Mouse (Mus musculus) stomach, postnatal 0 days (tissue): ENCODE results near the gene Tnfrsf19. TPM values are rescaled to one million over a fixed set of nuclear protein-coding genes. Genes with fewer than 3 reads are reported as not detected.
A peak's percentile ranks its signal among the peaks of the same experiment; 100 is the strongest.

Experiments
- ATAC-seq: fragments of 200-750 bp; cut with Nextera tagmentation; 2 replicates; pipeline ENCODE4 v1.8.0; 2017; ENCODE audit not compliant: low FRiP score, low TSS enrichment
- DNase-seq: peaks from one replicate; pipeline ENCODE4 v3.0.0-alpha.2; 2016; ENCODE audit warnings: low spot score
- H3K27ac ChIP-seq: fragments of 300-500 bp; sonication (generic); replicated peaks from 2 replicates; pipeline ENCODE4 v1.5.1; 2014; ENCODE audit warnings: mild to moderate bottlenecking, control low read depth
- H3K27me3 ChIP-seq: fragments of 300-500 bp; sonication (generic); 2 replicates; pipeline ENCODE4 v1.6.1; 2014; ENCODE audit warnings: low read length; ENCODE audit not compliant: control insufficient read depth, insufficient read depth
- H3K36me3 ChIP-seq: fragments of 300-500 bp; sonication (generic); 2 replicates; pipeline ENCODE4 v1.6.1; 2014; ENCODE audit warnings: low read length, mixed read lengths; ENCODE audit not compliant: control insufficient read depth, insufficient read depth
- H3K4me1 ChIP-seq: fragments of 300-500 bp; sonication (generic); replicated peaks from 2 replicates; pipeline ENCODE4 v1.6.1; 2014; ENCODE audit warnings: antibody characterized with exemption; ENCODE audit not compliant: control insufficient read depth, insufficient read depth
- H3K4me2 ChIP-seq: fragments of 300-500 bp; sonication (generic); replicated peaks from 2 replicates; pipeline ENCODE4 v1.6.1; 2014; ENCODE audit warnings: low read depth, mild to moderate bottlenecking, control low read depth, moderate library complexity
- H3K4me3 ChIP-seq: fragments of 300-500 bp; sonication (generic); 2 replicates; pipeline ENCODE4 v1.5.1; 2014; ENCODE audit warnings: low read depth, low read length, control low read depth
- H3K9ac ChIP-seq: fragments of 300-500 bp; sonication (generic); 2 replicates; pipeline ENCODE4 v1.6.1; 2014; ENCODE audit warnings: mild to moderate bottlenecking, low read length, control low read depth, mixed read lengths
- H3K9me3 ChIP-seq: fragments of 300-500 bp; sonication (generic); 2 replicates; pipeline ENCODE4 v1.6.1; 2016; ENCODE audit warnings: low read length; ENCODE audit not compliant: control insufficient read depth
- CTCF ChIP-seq: IDR thresholded peaks from 2 replicates; pipeline ENCODE4 v1.5.1; 2016; ENCODE audit warnings: antibody characterized with exemption, low read depth, mild to moderate bottlenecking, moderate library complexity
- EP300 ChIP-seq: optimal IDR thresholded peaks from 2 replicates; pipeline ENCODE3; 2016; ENCODE audit warnings: antibody characterized with exemption
- WGBS: fragments of 180-500 bp; shearing (Covaris S2); extraction: QIAGEN DNeasy Blood & Tissue Kit; methylation state at CpG from one replicate; pipeline ENCODE4 v1.1.7; 2014; 5-methylcytosine and 5-hydroxymethylcytosine counted together
- polyA plus RNA-seq: library from polyadenylated mRNA; unstranded; fragments of >200 nt; fragmentation: Nextera tagmentation; extraction: Ambion mirVana; gene quantifications from 2 replicates; pipeline ENCODE4 v1.2.1, GENCODE M21; 2015

Tnfrsf19 gene
- polyA plus RNA-seq, 1 experiment from 2014 or later: 27.8 TPM

DNA sequence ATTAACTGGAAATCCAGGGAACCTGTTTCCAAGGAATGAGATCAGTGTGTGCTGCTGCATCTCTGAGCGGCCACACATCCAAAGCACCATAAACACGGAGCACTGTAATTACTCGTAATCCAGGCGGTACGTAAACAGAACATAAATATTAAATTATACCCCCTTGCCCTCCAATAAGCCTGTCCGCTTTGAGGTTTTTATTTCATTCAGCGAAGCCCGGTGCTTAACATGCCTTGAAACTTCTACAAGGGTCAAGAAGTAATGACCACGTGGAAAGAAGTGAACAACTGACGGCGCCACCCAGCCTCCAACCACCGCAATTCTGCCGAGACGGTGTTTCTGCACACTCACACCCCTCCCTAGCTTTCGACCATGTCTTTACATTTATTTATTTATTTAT, 31.7 kb downstream of the Tnfrsf19 start:
- no peak overlapping the region for H3K4me2 ChIP-seq
- no peak overlapping the region for H3K9ac ChIP-seq
- no peak overlapping the region for H3K27ac ChIP-seq
- H3K9me3 ChIP-seq: no peaks in the 10 kb centered on the region
- TF ChIP-seq CTCF: no peak
- TF ChIP-seq EP300: no peak
- no peak for DNase-seq
- no peaks in the 10 kb centered on the region for H3K36me3 ChIP-seq
- 79% methylated on average over 15 of the region's 15 CpGs for WGBS
- ATAC-seq: no peak
- H3K4me3 ChIP-seq: no peak overlapping the region
- peaks cover 2% of the 10 kb centered on the region; the same call in 1 of the 2 replicates for H3K4me1 ChIP-seq
- H3K27me3 ChIP-seq: no peaks in the 10 kb centered on the region

DNA sequence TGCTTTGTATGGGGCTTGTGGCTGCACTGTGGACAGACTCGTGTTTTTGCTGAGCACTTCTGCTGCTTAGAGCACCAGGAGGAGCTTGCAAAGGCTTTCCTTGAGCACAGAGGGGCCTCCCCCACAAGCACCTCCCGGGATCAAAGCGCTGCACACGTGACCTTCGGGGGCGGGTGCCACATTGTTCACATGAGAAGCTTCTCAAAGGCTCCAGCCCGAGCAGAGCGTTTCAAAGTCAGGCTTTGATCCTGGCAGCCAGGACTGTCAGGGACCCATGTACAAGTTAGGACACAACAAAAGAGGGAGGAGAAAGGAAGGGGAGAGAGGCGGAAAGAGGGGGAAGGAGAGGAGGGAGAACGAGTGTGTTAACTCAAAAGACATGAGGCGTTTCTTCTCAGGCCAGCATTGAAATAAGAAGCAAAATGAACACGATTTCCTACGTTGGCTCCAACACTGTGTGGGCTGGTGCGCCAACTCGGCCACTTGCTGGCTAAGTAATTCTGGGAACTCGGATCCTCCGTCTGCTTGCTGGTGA, 33.8 kb downstream of the Tnfrsf19 start:
- ATAC-seq (peak; percentile 88), DNase-seq (peak; percentile 87)
- Histone ChIP-seq H3K36me3 (no peaks in the 10 kb centered on the region), H3K27ac (peak overlapping the region; percentile 70), H3K9me3 (no peaks in the 10 kb centered on the region), H3K4me3 (peak overlapping the region; percentile 10; the same call in 1 of the 2 replicates), H3K9ac (0 out of 2 replicates have a peak overlapping the region, but pooled peaks have one; percentile 14), H3K27me3 (no peaks in the 10 kb centered on the region), H3K4me1 (peaks cover 2% of the 10 kb centered on the region; the same call in 1 of the 2 replicates), H3K4me2 (peak overlapping the region; percentile 46)
- 2% methylated on average over 17 of the region's 17 CpGs for WGBS
- TF ChIP-seq EP300 (no peak), CTCF (no peak)

DNA sequence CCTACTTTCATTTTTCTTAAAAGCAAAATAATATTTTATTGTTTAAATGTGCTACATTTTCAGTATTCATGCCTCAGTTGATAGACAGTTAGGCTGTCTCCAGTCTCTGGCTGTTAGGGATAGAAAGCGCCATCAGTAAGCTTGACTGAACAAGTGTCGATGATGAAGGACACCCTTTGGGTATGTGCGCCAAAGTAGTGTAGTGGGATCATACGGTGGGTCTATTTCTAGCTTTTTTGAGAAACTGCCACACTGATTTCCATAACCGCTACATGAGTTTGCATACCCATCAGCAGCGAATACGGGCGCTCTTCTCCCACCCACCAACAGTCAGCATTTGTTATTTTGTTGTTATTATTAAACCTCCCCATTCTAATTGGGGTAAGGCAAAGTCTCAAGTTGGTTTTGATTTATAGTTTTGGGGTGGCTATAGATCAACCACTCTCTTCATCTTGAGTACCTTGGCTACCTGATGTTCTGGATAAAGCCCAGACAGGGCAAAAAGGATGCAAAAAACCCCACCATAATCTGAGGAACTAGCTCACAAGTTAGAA, 34.6 kb downstream of the Tnfrsf19 start:
- Histone ChIP-seq H3K4me1 (peaks cover 2% of the 10 kb centered on the region; the same call in 1 of the 2 replicates), H3K9me3 (no peaks in the 10 kb centered on the region), H3K27ac (peak overlapping the region; percentile 70; the same call in 1 of the 2 replicates), H3K27me3 (no peaks in the 10 kb centered on the region), H3K9ac (no peak overlapping the region), H3K4me3 (no peak overlapping the region), H3K4me2 (no peak overlapping the region), H3K36me3 (no peaks in the 10 kb centered on the region)
- TF ChIP-seq EP300: no peak
- TF ChIP-seq CTCF: no peak
- DNase-seq (no peak), ATAC-seq (no peak)
- 96% methylated on average over 8 of the region's 8 CpGs for WGBS

- no peak for TF ChIP-seq CTCF
- TF ChIP-seq EP300: no peak
- Histone ChIP-seq H3K4me3 (no peak overlapping the region), H3K27me3 (no peaks in the 10 kb centered on the region), H3K9ac (no peak overlapping the region), H3K27ac (no peak overlapping the region), H3K36me3 (no peaks in the 10 kb centered on the region), H3K4me1 (no peaks in the 10 kb centered on the region), H3K4me2 (no peak overlapping the region), H3K9me3 (no peaks in the 10 kb centered on the region)
- WGBS: 54% methylated on average over 17 of the region's 17 CpGs
- DNase-seq (no peak), ATAC-seq (no peak)
Observed at GRCm38 (mm10) chr14:61005127-61005837, 41.0 kb downstream of the Tnfrsf19 start.

- DNase-seq (no peak), ATAC-seq (no peak)
- Histone ChIP-seq H3K27me3 (no peaks in the 10 kb centered on the region), H3K9me3 (no peaks in the 10 kb centered on the region), H3K36me3 (no peaks in the 10 kb centered on the region), H3K4me1 (no peaks in the 10 kb centered on the region), H3K27ac (no peak overlapping the region), H3K9ac (no peak overlapping the region), H3K4me3 (no peak overlapping the region), H3K4me2 (no peak overlapping the region)
- WGBS: 81% methylated on average over 6 of the region's 6 CpGs
- TF ChIP-seq CTCF (no peak), EP300 (no peak)
Observed at GRCm38 (mm10) chr14:61003676-61004075, 42.6 kb downstream of the Tnfrsf19 start.

- ATAC-seq (peak; percentile 38; the same call in 1 of the 2 replicates), DNase-seq (no peak)
- Histone ChIP-seq H3K4me1 (no peaks in the 10 kb centered on the region), H3K36me3 (no peaks in the 10 kb centered on the region), H3K4me3 (no peak overlapping the region), H3K9ac (no peak overlapping the region), H3K4me2 (no peak overlapping the region), H3K9me3 (no peaks in the 10 kb centered on the region), H3K27me3 (no peaks in the 10 kb centered on the region), H3K27ac (no peak overlapping the region)
- 72% methylated on average over 5 of the region's 5 CpGs for WGBS
- TF ChIP-seq CTCF (no peak), EP300 (no peak)
Observed at GRCm38 (mm10) chr14:61000072-61000471, 46.2 kb downstream of the Tnfrsf19 start.
